Mouse (Mus musculus) heart, embryonic 13.5 days (tissue): ENCODE results near the gene Gsdma2. TPM values are rescaled to one million over a fixed set of nuclear protein-coding genes. Genes with fewer than 3 reads are reported as not detected.
"Not testable (repeated sequence)": the region's sequence is repeated elsewhere in the genome, so short reads cannot be mapped to it uniquely, and the experiment has no call there.

ENCODE experiments used
- ATAC-seq: fragments of 200-750 bp; cut with Nextera tagmentation; 2 replicates; pipeline ENCODE4 v1.8.0; 2017; ENCODE audit warnings: moderate TSS enrichment; ENCODE audit not compliant: insufficient number of reproducible peaks, low FRiP score, low TSS enrichment; ENCODE audit errors: extremely low read depth
- H3K27ac ChIP-seq: fragments of 300-500 bp; sonication (generic); replicated peaks from 2 replicates; pipeline ENCODE4 v1.5.1; 2015; ENCODE audit warnings: moderate library complexity, mild to moderate bottlenecking, inconsistent platforms
- H3K27me3 ChIP-seq: fragments of 300-500 bp; sonication (generic); replicated peaks from 2 replicates; pipeline ENCODE4 v1.6.1; 2015; ENCODE audit warnings: mild to moderate bottlenecking, inconsistent platforms
- H3K36me3 ChIP-seq: fragments of 300-500 bp; sonication (generic); 2 replicates; pipeline ENCODE4 v1.6.1; 2015; ENCODE audit warnings: mild to moderate bottlenecking, inconsistent platforms
- H3K4me1 ChIP-seq: fragments of 300-500 bp; sonication (generic); 2 replicates; pipeline ENCODE4 v1.6.1; 2015; ENCODE audit warnings: inconsistent platforms
- H3K4me2 ChIP-seq: fragments of 300-500 bp; sonication (generic); 2 replicates; pipeline ENCODE4 v1.6.1; 2015; ENCODE audit warnings: inconsistent platforms, mild to moderate bottlenecking, moderate library complexity
- H3K4me3 ChIP-seq: fragments of 300-500 bp; sonication (generic); 2 replicates; pipeline ENCODE4 v1.5.1; 2015; ENCODE audit warnings: moderate library complexity, mild to moderate bottlenecking, inconsistent platforms
- H3K9ac ChIP-seq: fragments of 300-500 bp; sonication (generic); 2 replicates; pipeline ENCODE4 v1.6.1; 2015; ENCODE audit warnings: inconsistent platforms, mild to moderate bottlenecking, moderate library complexity
- H3K9me3 ChIP-seq: fragments of 300-500 bp; sonication (generic); 2 replicates; pipeline ENCODE4 v1.6.1; 2016; ENCODE audit warnings: inconsistent platforms
- WGBS: fragments of 180-500 bp; shearing (Covaris S2); methylation state at CpG from one replicate; pipeline ENCODE4 v1.1.7; 2015; ENCODE audit warnings: mixed read lengths; 5-methylcytosine and 5-hydroxymethylcytosine counted together
- polyA plus RNA-seq: library from polyadenylated mRNA; unstranded; fragments of >200 nt; fragmentation: Nextera tagmentation; extraction: Ambion mirVana; gene quantifications from 2 replicates; pipeline ENCODE4 v1.2.1, GENCODE M21; 2015

Gsdma2 gene
- polyA plus RNA-seq: not detected in 2 replicates

- Histone ChIP-seq H3K9me3 (no peaks in the 10 kb centered on the region), H3K27ac (no peak within 1 kb of the TSS), H3K4me3 (no peak within 1 kb of the TSS), H3K9ac (no peak within 1 kb of the TSS), H3K4me2 (no peak within 1 kb of the TSS), H3K36me3 (no peaks in the 10 kb centered on the region), H3K4me1 (no peaks in the 10 kb centered on the region), H3K27me3 (peaks cover 52% of the 10 kb centered on the region)
- 46% methylated on average over 2 of the region's 2 CpGs for WGBS
- no peak for ATAC-seq
These were observed at the start of gene Gsdma2 for GRCm38 (mm10) chr11:98646459-98646858. Gsdma2 (plus strand) TSS chr11:98646759.

GRCm38 (mm10) chr11:98597363-98597762 is 49.2 kb upstream of the Gsdma2 start:
- no peak for ATAC-seq
- peaks cover 34% of the 10 kb centered on the region for H3K27me3 ChIP-seq

GRCm38 (mm10) chr11:98597991-98598390 is 48.6 kb upstream of the Gsdma2 start, which contains the start of gene Lrrc3c:
Lrrc3c (plus strand) TSS chr11:98598291.
- peak within 1 kb of the TSS; percentile 22; the same call in 1 of the 2 replicates for H3K4me2 ChIP-seq
- peaks cover 41% of the 10 kb centered on the region for H3K4me1 ChIP-seq
- no peak within 1 kb of the TSS for H3K27ac ChIP-seq
- 88% methylated on average over 8 of the region's 8 CpGs for WGBS
- peak within 1 kb of the TSS; percentile 47 for H3K9ac ChIP-seq
- no peak for ATAC-seq
- no peaks in the 10 kb centered on the region for H3K36me3 ChIP-seq
- H3K9me3 ChIP-seq: no peaks in the 10 kb centered on the region
- 0 out of 2 replicates have a peak within 1 kb of the TSS, but pooled peaks have one; percentile 2 for H3K4me3 ChIP-seq
- peaks cover 35% of the 10 kb centered on the region for H3K27me3 ChIP-seq

More at GRCm38 (mm10) chr11:98597363-98597762, 49.2 kb upstream of the Gsdma2 start:
- Histone ChIP-seq H3K9me3 (no peaks in the 10 kb centered on the region), H3K4me2 (no peak overlapping the region), H3K9ac (0 out of 2 replicates have a peak overlapping the region, but pooled peaks have one; percentile 24), H3K4me1 (peaks cover 43% of the 10 kb centered on the region), H3K4me3 (no peak overlapping the region), H3K27ac (no peak overlapping the region), H3K36me3 (no peaks in the 10 kb centered on the region)
- 35% methylated on average over 6 of the region's 6 CpGs for WGBS

- H3K4me1 ChIP-seq: peaks cover 38% of the 10 kb centered on the region
- H3K9ac ChIP-seq: peak overlapping the region; percentile 47
- H3K4me2 ChIP-seq: peak overlapping the region; percentile 22; the same call in 1 of the 2 replicates
- 0 out of 2 replicates have a peak overlapping the region, but pooled peaks have one; percentile 2 for H3K4me3 ChIP-seq
- H3K9me3 ChIP-seq: no peaks in the 10 kb centered on the region
- ATAC-seq: no peak
- 46% methylated on average over 18 of the region's 18 CpGs for WGBS
- no peak overlapping the region for H3K27ac ChIP-seq
- no peaks in the 10 kb centered on the region for H3K36me3 ChIP-seq
- peaks cover 39% of the 10 kb centered on the region for H3K27me3 ChIP-seq
These were observed 47.7 kb upstream of the Gsdma2 start for GRCm38 (mm10) chr11:98598851-98599290.

GRCm38 (mm10) chr11:98599291-98599690 is 47.3 kb upstream of the Gsdma2 start:
- H3K36me3 ChIP-seq: no peaks in the 10 kb centered on the region
- WGBS: 17% methylated on average over 18 of the region's 18 CpGs
- no peak overlapping the region for H3K27ac ChIP-seq
- peaks cover 34% of the 10 kb centered on the region for H3K4me1 ChIP-seq
- H3K9me3 ChIP-seq: no peaks in the 10 kb centered on the region
- H3K4me3 ChIP-seq: 0 out of 2 replicates have a peak overlapping the region, but pooled peaks have one; percentile 2
- ATAC-seq: no peak; the same call in 1 of the 2 replicates
- peak overlapping the region; percentile 22; the same call in 1 of the 2 replicates for H3K4me2 ChIP-seq
- H3K27me3 ChIP-seq: peaks cover 39% of the 10 kb centered on the region
- H3K9ac ChIP-seq: peak overlapping the region; percentile 47

- H3K4me2 ChIP-seq: peak overlapping the region; percentile 66
- peaks cover 51% of the 10 kb centered on the region for H3K27me3 ChIP-seq
These were observed 44.4 kb upstream of the Gsdma2 start for GRCm38 (mm10) chr11:98602090-98602690.

GRCm38 (mm10) chr11:98603953-98604352 is 42.6 kb upstream of the Gsdma2 start:
- Histone ChIP-seq H3K4me2 (no peak overlapping the region), H3K36me3 (no peaks in the 10 kb centered on the region), H3K27me3 (peaks cover 44% of the 10 kb centered on the region), H3K9me3 (no peaks in the 10 kb centered on the region), H3K27ac (no peak overlapping the region), H3K4me1 (peaks cover 25% of the 10 kb centered on the region), H3K9ac (no peak overlapping the region), H3K4me3 (no peak overlapping the region)
- ATAC-seq: no peak
- WGBS: 71% methylated on average over 2 of the region's 2 CpGs

More at GRCm38 (mm10) chr11:98602090-98602690, 44.4 kb upstream of the Gsdma2 start:
- Histone ChIP-seq H3K36me3 (no peaks in the 10 kb centered on the region), H3K4me3 (peak overlapping the region; percentile 44), H3K27ac (no peak overlapping the region), H3K9ac (peak overlapping the region; percentile 47), H3K4me1 (peaks cover 31% of the 10 kb centered on the region), H3K9me3 (no peaks in the 10 kb centered on the region)
- WGBS: 1% methylated on average over 20 of the region's 20 CpGs
- peak; percentile 60; the same call in 1 of the 2 replicates for ATAC-seq

GRCm38 (mm10) chr11:98604911-98605310 is 41.6 kb upstream of the Gsdma2 start:
- H3K27ac ChIP-seq, H3K4me2 ChIP-seq, H3K9ac ChIP-seq, H3K4me3 ChIP-seq, H3K36me3 ChIP-seq, H3K9me3 ChIP-seq, ATAC-seq: not testable (repeated sequence)
- Histone ChIP-seq H3K27me3 (peaks cover 41% of the 10 kb centered on the region), H3K4me1 (peaks cover 19% of the 10 kb centered on the region)
- WGBS: 66% methylated on average over 6 of the region's 6 CpGs

GRCm38 (mm10) chr11:98606763-98607162 is 39.8 kb upstream of the Gsdma2 start:
- Histone ChIP-seq H3K9ac (no peak overlapping the region), H3K36me3 (no peaks in the 10 kb centered on the region), H3K4me2 (no peak overlapping the region), H3K27ac (no peak overlapping the region), H3K4me3 (no peak overlapping the region), H3K27me3 (peaks cover 35% of the 10 kb centered on the region), H3K4me1 (peaks cover 8% of the 10 kb centered on the region), H3K9me3 (no peaks in the 10 kb centered on the region)
- 8% methylated on average over 3 of the region's 3 CpGs for WGBS
- no peak for ATAC-seq

GRCm38 (mm10) chr11:98620791-98621190 is 25.8 kb upstream of the Gsdma2 start:
- H3K4me3 ChIP-seq: no peak overlapping the region
- no peak overlapping the region for H3K4me2 ChIP-seq
- H3K27ac ChIP-seq: no peak overlapping the region
- WGBS: 89% methylated on average over 13 of the region's 13 CpGs
- no peak for ATAC-seq
- peaks cover 7% of the 10 kb centered on the region; the same call in 1 of the 2 replicates for H3K9me3 ChIP-seq
- H3K4me1 ChIP-seq: no peaks in the 10 kb centered on the region
- no peak overlapping the region for H3K9ac ChIP-seq
- no peaks in the 10 kb centered on the region for H3K27me3 ChIP-seq
- H3K36me3 ChIP-seq: no peaks in the 10 kb centered on the region

- not testable (repeated sequence) for H3K27ac ChIP-seq, H3K9me3 ChIP-seq, ATAC-seq, H3K4me2 ChIP-seq, H3K9ac ChIP-seq, H3K4me1 ChIP-seq, H3K36me3 ChIP-seq, H3K4me3 ChIP-seq, H3K27me3 ChIP-seq
- 73% methylated on average over 6 of the region's 6 CpGs for WGBS
These were observed 22.6 kb upstream of the Gsdma2 start for GRCm38 (mm10) chr11:98623981-98624380.
